Mouse (Mus musculus) retina, adult 2 months (tissue): Measurements from ENCODE around the gene Csad.

Source experiments
- DNase-seq: peaks from one replicate; pipeline ENCODE4 v3.0.0-alpha.2; 2012; ENCODE audit warnings: low read depth, low spot score

Gene Csad

DNA sequence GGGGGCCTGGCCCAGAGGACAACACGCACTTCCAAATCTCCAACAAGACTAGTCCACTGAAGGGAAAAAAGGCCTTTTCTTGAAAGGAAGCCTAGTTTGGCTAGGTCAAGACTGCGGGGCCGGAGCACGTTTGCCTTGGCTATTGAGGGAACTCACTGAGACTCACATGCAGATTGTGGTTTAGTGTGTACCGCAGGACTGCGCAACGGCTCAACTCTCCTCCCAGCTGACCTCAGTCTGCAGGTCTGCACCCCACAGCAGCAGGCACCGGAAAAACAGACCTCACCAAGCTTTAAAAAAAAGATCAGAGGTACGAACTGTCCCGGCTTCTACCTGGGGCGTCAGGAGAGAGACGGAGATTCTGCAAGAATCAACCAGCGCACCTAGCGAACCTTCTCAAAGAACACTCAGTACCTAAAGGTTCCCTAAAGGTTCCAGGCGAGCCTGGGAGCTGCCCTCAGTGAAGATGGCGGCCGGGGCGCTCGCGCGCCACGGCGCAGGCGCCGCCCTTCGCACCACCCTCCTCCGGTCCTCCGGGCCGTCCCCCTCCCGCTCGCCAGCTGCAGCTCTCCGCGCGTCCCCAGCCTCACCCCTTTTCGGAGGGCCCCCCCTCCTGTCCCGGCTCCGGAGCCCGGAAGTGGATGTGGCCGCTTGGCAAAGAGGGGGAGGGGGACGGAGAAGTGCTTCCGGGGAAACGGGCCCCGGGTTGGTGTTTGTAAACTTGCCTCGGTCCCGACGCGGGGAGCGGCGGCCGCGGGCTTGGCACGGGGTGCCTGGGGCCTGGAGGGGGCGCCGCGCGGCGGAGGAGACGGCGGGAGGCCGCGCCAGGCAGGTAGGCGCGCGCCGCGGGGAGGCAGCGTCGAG lies 1.3 kb downstream of the Csad start, which contains the start of gene Zfp740:
Gene Zfp740, plus strand, starts transcription at position 279 of the 864 bp plus-strand sequence.
- peak; percentile 90 for DNase-seq

DNA sequence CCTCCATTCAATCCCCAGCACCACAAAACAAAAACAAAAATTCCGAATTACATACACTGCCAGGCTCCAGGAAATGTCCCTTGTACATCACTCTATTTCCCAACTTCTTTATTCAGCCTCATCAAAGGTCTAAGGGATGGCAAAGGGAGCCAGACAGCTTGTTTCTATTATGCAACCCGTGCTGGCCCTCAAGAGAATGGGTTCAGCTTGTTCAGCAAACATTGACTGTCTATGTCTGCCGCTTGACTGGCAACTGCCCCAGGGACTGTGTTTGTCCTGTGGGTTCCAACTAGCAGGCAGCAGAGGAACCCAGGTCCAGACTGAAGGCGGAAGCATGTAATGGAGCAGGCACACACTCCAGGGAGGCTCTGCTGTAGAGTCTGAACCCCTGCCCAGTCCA lies 5.7 kb downstream of the Csad start:
- DNase-seq: no peak

DNA sequence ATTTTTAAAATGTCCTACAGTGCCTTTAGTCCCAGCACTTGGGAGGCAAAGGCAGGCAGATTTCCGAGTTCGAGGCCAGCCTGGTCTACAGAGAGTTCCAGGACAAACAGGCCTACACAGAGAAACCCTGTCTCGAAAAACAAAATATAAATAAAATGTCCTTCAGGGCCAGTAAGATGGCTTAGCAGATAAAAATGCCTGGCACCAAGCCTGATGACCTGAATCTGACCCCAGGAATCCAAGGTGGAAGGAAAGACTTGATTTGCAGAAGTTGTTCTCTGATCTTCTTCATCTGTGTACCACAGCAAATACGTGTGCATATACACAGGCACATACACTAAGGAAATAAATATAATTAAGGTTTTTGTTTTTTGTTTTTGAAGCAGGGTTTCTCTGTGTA lies 9.2 kb downstream of the Csad start:
- no peak for DNase-seq

DNA sequence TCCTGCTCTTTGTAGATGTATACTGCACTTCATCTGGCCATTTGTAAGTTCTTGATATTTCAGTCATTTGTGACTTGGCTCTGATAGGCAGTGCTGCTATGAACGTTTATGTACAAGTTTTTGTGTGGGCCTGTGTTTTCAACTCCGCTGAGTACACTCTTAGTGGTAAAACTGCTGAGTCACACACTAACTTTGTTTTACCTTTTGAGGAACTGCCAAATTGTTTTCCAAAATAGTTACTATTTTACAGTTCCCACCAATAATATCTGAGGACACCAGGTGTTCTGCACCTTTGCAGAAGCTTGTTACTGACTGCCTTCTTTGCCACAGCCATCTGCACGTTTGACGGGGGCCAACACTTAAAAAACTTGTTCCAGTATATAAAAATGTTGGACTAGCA lies 10.1 kb downstream of the Csad start:
- no peak for DNase-seq

DNA sequence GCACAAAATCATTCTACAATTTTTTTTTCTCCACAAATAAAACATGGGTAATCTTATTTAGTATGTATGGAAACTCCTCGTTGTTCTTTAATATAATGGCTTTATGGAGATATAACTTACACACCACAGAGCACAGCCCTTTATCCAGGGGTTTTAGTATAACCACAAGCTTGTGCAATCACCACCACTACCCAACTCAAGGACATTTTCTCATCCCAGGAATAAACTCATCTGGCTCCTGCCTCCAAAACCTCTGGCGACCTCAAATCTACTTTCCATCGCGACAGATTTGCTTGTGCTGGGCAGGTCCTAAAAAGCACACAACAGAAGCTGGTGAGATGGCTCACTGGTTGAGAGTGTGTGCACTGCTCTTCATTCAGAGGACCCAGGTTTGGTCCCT lies 10.9 kb downstream of the Csad start:
- no peak for DNase-seq

DNA sequence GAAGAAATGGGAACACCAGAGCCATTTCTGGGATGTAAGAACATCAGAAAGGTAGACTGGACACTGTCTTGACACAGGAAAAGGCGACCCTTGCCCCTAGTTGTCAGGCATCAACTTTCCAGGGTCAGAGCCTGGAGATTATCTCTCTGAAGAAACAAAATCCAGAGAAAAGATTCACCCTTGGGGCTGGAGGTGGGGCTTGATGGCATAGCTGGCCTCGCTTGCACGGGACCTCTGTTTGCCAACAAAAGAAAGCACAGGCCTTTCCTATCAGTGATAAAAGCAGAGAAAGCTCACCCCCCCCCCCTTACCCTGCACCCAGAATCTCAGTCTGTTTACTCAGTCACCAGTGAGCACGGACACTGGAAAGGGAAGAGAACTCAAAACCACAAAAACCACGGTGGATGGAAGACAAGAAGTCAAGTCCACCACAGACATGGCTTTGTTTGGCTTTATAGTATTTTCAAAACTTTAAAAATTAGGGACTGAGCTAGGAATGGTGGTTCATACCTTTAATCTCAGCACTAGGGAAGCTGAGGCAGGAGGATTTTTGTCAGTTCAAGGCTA lies 11.6 kb downstream of the Csad start:
- no peak for DNase-seq

DNA sequence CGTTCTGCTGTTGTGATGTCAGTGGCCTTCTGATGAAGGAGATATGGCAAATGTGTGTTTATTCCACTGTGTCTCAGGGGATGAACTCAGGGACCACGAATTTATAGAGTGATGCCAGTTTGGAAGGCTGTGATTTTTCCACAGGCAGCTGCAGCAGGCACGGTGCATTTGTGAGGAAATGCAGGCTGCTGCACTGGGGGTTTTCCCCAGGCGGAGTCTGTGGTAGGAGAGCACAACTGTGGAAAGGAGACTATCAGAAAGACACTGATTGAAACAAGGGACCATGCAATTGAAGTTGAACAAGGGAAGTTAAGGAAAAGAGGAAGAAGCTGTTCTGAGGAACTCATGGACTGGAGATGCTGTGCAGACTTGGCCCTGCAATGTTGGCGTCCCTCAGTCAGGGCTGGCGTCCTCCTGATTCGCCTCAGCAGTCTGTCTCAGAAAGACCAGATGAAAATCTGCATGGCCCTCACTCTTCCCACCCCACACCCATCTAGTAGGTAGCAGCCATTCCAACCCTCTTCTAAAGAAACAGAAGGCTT lies 12.2 kb downstream of the Csad start:
- no peak for DNase-seq

DNA sequence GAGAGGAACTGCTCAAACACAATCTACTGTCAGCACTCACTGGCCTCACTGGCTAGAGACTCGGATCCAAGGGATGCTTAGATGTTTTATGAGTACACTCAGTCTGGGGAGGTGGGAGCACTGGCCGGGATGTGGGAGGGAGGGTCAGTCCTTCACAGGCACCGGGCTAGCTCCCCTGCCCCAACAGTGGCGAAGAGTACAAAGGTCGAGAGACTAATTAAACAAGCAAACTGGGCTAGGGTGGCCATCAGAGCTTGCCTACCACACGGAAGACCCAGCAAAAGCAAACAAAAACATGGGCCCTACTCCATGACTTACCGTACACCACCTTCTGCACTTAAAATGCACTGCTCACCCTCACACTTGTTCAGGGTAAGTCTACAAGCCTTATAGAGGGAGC lies 12.8 kb downstream of the Csad start:
- DNase-seq: no peak

DNA sequence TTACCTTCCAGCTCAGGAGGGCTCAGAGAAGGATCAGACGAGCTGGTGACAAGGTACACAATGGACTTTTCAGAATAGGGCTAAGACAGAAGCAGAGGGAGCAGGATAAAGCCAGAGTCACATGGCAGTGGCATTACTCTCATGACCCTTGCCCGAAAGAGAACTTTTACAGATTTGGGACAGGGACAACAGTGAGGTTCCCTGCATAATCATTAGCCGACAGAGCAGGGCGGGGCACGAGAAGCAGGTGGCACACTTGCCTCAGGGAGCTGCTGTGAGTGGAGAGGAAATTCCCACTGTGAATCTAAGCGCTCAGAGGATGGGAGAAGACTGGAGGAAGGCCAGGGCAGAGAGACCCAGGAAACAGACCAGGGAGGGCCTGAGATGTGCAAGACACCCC lies 15.6 kb downstream of the Csad start:
- no peak for DNase-seq

DNA sequence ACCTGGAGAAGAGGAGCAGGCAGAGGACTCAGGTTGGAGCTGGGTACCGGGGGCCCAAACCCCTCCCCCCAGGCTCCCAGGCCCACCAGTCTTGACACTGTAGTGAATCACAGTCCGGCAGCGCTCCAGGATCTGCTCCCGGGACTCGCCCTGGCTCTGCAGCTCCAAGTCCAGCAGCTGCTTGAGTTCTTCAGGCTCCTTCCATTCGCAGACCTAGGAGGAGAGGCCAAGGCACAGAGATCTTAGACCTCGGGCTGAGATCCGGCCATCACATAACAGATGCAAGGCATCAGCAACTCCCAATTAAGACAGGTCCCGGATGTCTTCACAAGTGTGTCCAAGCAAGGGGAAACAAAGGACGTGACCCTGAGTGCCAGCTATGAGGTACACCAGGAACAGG lies 16.4 kb downstream of the Csad start:
- no peak for DNase-seq

DNA sequence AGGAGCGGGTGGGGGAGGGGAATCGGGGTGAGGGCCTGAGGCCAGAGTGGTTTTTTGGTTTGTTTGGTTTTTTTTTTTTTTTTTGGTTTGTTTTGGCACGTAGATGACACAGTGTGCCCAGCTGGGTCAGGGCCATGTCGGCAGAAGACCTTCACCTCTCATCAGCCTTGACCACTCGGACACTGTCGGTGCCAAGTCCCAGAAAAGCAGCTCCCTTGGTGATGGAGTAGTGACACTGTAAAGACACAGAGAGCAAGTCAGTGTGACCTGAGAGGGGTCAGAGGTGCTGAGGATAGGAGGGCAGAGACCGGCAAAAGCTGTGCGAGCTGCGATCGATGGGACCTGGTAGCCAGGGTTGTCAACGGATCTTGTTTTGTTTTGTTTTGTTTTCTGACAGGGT lies 18.3 kb downstream of the Csad start:
- no peak for DNase-seq

DNA sequence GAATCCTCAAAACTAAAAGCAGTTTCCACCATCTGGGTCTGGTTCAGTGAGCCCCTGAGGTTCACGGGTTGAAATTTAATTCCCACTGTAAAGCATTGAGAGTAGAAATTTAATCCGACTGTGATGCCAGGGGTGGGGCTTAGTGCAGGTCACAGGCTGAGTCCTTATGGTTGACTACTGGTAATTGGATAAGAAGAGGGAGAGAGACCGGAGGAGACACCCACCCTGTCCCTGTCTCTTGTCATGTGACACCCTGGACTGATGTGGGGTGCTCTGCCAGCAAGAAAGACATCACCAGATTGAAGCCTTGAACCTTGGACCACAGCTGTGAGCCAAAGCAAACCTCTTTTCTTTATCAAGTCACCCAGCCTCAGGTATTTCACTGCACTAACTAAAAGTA lies 21.4 kb downstream of the Csad start:
- DNase-seq: peak; percentile 34

DNA sequence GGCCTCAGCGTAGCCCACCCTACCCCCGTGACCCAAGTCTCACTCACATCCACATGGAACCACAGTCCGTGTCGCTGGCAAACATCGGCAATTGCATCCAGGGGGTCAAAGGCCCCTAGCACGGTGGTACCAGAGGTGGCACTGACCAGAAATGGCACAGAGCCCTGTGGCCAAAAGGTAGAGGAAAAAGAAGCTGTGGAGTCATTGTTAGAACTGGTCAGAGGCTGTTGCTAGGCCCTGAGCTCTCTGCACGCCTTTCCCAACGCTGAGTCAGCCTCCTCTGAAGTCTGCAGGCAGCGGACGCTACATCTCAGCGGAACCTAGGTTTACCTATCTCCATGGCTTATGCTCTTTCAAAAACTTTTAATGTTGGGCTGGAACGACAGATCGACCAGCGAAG lies 24.6 kb downstream of the Csad start:
- no peak for DNase-seq

DNA sequence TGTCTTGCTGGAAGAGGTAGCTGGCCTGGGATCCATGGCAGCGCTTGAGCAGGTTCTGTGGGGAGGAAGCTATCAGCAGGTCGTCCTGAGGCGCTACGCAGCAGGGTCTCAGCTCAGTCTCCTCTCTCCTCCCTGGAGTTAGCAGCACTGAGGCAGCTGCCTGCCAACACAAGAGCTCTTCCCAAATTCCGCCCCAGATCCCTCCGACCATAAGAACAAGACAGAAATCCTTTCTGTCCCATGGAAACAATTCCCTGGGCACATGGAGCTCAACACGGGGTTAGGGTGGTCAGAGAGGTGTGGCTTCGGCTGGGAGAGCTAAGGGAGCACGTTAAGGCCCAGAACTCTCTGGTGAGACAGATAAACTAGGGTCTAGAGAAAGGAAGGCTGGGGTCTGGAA lies 25.4 kb downstream of the Csad start:
- DNase-seq: no peak

DNA sequence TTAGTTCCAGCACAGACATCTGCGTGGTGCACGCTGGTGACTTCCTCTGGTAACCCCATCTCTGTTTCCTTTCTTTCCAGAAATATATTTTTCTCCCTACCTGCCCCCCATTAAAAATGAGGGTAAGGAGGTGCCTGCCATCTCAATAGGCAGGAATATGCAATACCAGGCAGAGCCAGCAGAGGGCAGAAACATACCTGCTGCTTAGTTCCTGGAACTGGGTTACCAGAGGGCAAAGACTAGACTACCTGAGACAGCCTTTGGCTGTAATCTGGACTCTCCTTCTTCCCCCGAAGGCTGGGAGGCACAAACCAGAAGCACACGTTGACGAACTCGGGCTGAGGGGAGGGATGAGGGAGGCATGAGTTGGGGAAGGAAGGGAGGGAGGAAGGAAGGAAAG lies 26.2 kb downstream of the Csad start:
- peak; percentile 60 for DNase-seq

DNA sequence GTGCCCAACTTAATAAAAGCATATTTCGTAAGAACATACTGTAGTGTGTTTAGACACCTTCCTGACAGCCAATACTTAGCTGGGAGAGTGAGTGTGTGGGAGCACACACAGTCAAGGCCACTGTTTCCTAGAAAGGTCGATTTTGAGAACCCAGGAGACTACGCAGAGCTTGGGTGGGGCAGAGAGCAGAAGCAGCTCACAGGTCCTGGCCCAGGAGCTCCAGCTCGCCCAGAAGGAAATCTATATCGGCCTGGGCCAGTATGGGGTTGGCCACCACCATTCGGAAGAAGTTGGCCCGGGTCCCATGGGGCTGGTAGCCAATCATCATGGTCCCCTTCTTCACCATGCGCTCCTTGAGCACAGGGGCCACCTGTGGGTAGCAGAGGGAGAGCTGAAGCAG lies 27.1 kb downstream of the Csad start:
- DNase-seq: no peak

DNA sequence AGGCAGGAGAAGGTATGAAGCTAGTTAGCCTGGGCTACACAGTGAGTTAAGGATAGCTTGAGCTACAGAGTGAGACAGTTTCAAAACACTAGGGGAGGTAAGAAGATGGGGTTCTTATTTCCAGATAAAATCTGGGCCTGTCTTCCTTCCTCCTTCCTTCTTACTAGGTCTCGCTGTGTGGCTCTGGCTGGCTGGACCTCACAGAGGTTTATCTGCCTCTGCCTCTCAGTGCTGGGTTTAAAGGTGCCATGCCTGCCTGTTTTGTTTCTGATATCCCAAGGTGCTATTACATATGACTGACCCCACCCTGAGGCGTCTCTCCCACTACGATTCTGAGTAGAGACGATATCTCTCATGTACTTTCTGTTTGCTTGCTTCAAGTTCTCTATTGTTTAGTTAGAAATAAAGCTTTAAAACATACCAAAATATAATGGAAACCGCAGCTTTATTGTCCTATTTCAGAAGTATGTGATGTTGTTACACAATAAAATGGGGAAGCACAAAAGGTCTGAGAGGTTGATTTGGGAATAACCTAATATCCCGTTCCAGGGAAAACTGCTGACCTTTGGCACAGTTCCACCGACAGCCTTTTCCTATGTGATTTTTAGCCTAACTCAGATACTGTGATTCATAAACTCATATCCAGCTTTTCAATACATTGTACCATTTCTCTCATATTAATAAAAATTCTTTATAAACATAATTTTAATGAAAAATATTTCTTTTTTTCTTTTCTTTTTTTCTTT lies 27.8 kb downstream of the Csad start:
- no peak for DNase-seq

DNA sequence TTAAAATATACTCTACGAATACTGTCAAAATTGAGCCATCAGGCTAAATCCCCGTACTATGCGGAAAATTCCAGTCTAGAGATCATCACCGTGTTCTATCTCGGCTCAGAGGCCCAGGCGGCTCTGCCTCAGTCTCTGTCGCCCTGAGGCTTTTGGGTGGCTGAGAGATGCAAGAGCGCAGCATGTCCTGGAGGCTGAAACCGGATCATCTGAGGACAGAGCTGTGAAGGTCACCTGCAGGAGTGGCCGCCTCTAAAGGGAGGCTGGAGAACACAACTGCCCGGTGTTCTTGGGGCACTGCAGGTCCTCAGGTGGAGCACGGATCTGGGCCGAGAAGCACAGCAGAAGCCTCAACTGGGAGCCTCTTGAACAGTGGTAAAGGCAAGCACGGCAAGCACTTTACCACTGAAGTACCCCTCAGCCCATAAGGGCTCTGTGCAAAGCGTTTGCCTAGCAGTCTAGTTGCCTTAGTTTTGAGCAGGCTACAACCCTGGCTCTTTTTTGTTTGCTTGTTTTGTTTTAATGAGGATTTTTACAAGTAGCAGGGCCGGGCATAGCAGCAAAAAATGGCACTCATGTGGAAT lies 28.7 kb downstream of the Csad start:
- DNase-seq: no peak

DNA sequence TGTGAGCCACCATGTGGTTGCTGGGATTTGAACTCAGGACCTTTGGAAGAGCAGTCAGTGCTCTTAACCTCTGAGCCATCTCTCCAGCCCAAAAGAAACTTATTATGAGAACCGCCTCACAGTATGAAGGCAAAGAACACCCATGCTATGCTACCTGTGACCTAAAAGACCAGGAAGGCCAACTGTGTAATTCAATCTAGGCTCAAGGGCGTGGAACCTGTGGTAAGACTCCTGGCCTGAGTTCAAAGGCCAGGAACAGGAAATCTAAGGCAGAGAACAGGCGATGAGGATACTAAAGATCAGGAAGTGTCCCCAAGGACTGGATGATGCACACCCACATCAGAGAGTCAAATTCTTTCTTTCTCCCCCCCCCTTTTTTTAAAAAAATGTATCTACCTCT lies 30.9 kb downstream of the Csad start:
- no peak for DNase-seq

DNA sequence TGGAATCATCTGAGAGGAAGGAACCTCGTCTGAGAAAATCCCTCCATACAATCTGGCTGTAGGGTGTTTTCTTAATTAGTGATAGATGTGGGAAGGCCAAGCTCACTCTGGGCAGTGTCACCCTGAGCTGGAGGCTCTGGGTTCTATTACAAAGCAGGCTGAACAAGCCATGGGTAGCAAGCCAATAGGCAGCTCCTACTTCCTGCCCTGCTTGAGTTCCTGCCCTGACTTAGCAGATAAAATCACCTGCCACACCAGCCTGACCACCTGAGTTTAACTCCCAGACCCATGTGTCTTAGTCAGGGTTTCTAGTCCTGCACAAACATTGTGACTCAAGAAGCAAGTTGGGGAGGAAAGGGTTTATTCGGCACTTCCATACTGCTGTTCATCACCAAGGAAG lies 35.5 kb downstream of the Csad start:
- DNase-seq: no peak

DNA sequence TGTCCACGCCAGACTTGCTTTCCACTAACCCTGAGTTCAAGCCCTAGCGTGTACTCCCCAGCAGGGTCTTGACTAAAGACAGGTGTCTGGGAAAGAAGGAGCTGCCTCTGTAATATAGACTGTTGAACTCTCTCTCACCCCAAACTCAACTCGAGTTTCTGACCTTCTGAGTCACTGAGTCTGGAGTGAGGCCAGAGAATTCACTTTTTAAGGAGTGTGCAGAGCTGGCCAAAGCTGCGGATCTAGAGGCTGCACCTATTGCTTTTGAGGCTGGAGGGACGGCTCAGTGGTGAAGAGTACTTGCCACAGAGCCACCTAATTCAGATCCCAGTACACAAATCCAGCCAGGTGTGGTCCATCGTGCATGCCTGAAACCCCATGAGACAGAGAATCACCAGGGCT lies 36.9 kb downstream of the Csad start:
- no peak for DNase-seq

DNA sequence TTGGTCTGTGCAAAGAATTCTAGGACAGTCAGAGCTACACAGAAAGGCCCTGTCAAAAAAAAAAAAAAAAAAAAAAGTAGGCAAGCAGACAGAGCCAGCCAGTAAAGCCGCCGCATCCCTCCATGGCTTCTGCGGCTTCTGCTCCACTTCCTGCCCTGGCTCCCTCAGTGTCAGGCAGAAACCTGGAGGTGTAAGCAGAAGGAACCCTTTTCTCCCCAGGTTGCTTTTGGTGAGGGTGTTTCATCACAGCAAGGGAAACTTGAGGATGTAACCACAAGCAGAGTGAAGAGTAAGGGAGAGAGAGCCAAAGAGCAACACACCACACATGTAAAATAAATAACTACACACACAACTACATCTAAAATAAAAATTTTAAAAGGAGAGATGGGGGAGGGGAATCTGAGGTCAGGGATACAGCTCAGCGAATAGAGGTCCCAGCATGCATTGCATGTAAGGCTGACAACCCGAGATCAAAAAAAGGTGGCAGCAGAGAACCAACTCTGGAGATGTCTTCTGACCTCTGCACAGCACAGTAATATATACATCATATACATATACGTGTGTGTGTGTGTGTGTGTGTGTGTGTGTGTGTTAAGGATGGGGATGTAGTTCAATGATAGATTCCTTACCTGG lies 38.9 kb downstream of the Csad start:
- no peak for DNase-seq
